Mouse (Mus musculus) kidney, adult 2 months (tissue): ENCODE measurements around the gene Cachd1. TPM values are rescaled to one million over a fixed set of nuclear protein-coding genes. Genes with fewer than 3 reads are reported as not detected.
A peak's percentile ranks its signal among the peaks of the same experiment; 100 is the strongest.

Experiments used
- DNase-seq: peaks from one replicate; pipeline ENCODE4 v3.0.0; 2021
- H3K27ac ChIP-seq: fragments of 200-500 bp; 2 replicates; pipeline ENCODE4 v1.5.1; 2012; ENCODE audit warnings: low read depth, low read length, control low read depth, inconsistent platforms; ENCODE audit not compliant: insufficient read depth
- H3K27me3 ChIP-seq: fragments of 200-500 bp; replicated peaks from 2 replicates; pipeline ENCODE4 v1.6.1; 2012; ENCODE audit warnings: mild to moderate bottlenecking, moderate library complexity, low read length, inconsistent platforms; ENCODE audit not compliant: control insufficient read depth, insufficient read depth
- H3K36me3 ChIP-seq: fragments of 200-500 bp; 2 replicates; pipeline ENCODE4 v1.6.1; 2012; ENCODE audit warnings: mild to moderate bottlenecking, moderate library complexity, low read length, inconsistent platforms; ENCODE audit not compliant: control insufficient read depth, insufficient read depth
- H3K4me1 ChIP-seq: fragments of 200-500 bp; 2 replicates; pipeline ENCODE4 v1.6.1; 2011; ENCODE audit warnings: low read length; ENCODE audit not compliant: control insufficient read depth, insufficient read depth
- H3K4me3 ChIP-seq: fragments of 200-500 bp; 2 replicates; pipeline ENCODE4 v1.5.1; 2011; ENCODE audit warnings: mild to moderate bottlenecking, low read depth, low read length, control low read depth; ENCODE audit not compliant: insufficient read depth
- CTCF ChIP-seq: fragments of 200-500 bp; conservative IDR thresholded peaks from 2 replicates; pipeline ENCODE4 v1.5.1; 2011; ENCODE audit warnings: low read depth, mild to moderate bottlenecking, control low read depth, low read length, moderate library complexity, mixed read lengths; ENCODE audit not compliant: insufficient read depth, insufficient read length
- POLR2A ChIP-seq: fragments of 200-500 bp; IDR thresholded peaks from one replicate; pipeline ENCODE4 v1.6.1; 2011; ENCODE audit warnings: low read depth, low read length, control low read depth
- WGBS: fragments of 180-500 bp; shearing (Covaris S2); methylation state at CpG from one replicate; pipeline ENCODE4 v1.1.7; 2018; 5-methylcytosine and 5-hydroxymethylcytosine counted together
- polyA plus RNA-seq: library from polyadenylated mRNA; depleted of rRNA; stranded (reverse); fragments of >200 nt; gene quantifications from 2 replicates; pipeline ENCODE4 v1.2.3, GENCODE M21; 2012; rRNA removed

The Cachd1 gene
- polyA plus RNA-seq, 1 experiment, result 69.3 TPM

DNA sequence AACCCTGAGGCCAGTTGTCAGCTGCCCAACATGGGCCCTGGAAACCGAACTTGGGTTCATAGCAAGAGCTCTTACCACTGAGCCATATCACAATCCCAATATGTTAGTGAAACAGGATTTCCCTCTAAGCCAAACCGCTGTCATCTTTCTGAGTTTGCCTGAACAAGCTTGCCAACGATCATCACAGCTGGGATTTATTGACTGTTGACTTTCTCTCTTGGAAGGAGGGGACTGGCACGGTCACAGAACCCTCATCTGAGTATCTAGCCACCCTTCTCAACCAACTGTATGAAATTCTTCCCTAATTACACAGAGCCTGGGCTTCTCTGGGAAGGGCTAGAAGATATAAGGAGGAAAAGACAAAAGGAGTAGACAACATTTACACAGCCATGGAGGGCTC is 270.1 kb downstream of the Cachd1 start:
- TF ChIP-seq POLR2A (no peak), CTCF (no peak)
- no peak for DNase-seq
- no peak overlapping the region for H3K4me3 ChIP-seq
- no peaks in the 10 kb centered on the region for H3K36me3 ChIP-seq
- no peak overlapping the region for H3K27ac ChIP-seq
- H3K4me1 ChIP-seq, result no peaks in the 10 kb centered on the region
- 64% methylated on average over 4 of the region's 4 CpGs for WGBS
- H3K27me3 ChIP-seq, result no peaks in the 10 kb centered on the region; the same call in 1 of the 2 replicates

DNA sequence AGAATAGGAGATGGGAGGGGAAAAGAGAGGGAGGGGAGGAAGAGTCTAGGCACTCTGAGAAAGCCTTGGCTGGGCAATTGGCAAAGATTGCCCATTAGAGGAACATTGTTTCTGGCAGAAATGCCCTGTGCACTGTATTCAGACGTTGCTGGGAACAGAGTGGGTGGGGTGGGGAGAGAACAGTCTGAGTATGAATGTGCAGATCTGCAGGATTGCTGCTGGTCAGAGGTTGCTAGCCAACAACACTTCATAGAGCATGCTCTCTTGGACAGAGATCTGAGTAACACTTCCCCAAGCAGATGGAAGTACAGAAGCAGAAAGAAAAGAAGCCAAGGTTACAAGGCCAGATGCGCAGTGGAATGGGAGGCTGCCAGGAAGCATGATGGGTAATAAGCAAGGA is 285.7 kb downstream of the Cachd1 start:
- Histone ChIP-seq H3K4me3 (no peak overlapping the region), H3K36me3 (no peaks in the 10 kb centered on the region), H3K4me1 (no peaks in the 10 kb centered on the region), H3K27me3 (no peaks in the 10 kb centered on the region), H3K27ac (no peak overlapping the region)
- TF ChIP-seq POLR2A (no peak), CTCF (no peak)
- no peak for DNase-seq
- WGBS, result 60% methylated on average over 2 of the region's 2 CpGs

DNA sequence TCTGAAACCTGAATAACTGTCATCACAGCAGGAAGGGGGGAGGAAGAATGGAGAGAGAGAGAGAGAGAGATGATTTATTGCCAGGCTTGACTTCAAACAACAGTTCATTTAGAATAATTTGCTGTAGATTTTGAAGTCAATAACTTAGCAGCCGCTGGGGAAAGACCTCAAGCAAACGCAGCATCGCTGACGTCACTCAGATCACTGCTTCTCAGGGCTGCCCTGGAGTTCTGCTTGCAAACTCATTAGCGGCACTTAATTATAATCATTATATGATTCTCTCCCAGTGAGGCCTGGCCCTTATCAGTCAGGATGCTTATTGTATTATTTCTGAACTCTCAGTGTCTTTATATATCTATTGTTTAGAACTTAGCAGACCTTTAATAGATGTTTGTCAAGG is 289.9 kb downstream of the Cachd1 start:
- no peaks in the 10 kb centered on the region for H3K4me1 ChIP-seq
- H3K27me3 ChIP-seq, result no peaks in the 10 kb centered on the region
- 69% methylated on average over 5 of the region's 5 CpGs for WGBS
- H3K27ac ChIP-seq, result no peak overlapping the region
- H3K36me3 ChIP-seq, result no peaks in the 10 kb centered on the region
- DNase-seq, result no peak
- no peak for TF ChIP-seq POLR2A
- no peak for TF ChIP-seq CTCF
- H3K4me3 ChIP-seq, result no peak overlapping the region

DNA sequence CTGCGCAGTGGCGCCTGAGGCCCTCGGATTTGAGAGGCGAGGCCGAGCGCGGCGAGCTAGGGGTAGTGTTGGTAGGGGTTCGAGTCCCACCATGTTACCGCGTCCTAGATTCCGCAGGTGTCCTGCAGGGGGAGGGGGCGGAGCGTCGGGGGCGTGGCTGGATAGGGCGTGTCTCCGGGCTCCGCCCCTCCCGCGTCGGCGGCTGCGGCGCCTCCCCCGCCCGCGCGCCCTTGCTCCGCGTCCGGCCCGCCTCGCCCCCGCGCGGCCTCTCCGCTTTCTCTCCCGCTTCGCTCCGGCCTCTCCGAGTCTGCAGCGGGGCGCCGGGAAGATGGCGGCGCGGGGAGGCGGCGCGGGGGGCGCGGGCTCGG is 292.3 kb downstream of the Cachd1 start, which contains the start of gene Raver2:
Gene Raver2, plus strand, starts transcription at position 198 of the 368 bp plus-strand sequence.
- no peaks in the 10 kb centered on the region for H3K4me1 ChIP-seq
- H3K36me3 ChIP-seq, result no peaks in the 10 kb centered on the region
- peak; percentile 50 for DNase-seq
- no peak within 1 kb of the TSS for H3K27ac ChIP-seq
- no peaks in the 10 kb centered on the region for H3K27me3 ChIP-seq
- WGBS, result 4% methylated on average over 54 of the region's 54 CpGs
- no peak for TF ChIP-seq POLR2A
- TF ChIP-seq CTCF, result no peak
- peak within 1 kb of the TSS; percentile 63 for H3K4me3 ChIP-seq

DNA sequence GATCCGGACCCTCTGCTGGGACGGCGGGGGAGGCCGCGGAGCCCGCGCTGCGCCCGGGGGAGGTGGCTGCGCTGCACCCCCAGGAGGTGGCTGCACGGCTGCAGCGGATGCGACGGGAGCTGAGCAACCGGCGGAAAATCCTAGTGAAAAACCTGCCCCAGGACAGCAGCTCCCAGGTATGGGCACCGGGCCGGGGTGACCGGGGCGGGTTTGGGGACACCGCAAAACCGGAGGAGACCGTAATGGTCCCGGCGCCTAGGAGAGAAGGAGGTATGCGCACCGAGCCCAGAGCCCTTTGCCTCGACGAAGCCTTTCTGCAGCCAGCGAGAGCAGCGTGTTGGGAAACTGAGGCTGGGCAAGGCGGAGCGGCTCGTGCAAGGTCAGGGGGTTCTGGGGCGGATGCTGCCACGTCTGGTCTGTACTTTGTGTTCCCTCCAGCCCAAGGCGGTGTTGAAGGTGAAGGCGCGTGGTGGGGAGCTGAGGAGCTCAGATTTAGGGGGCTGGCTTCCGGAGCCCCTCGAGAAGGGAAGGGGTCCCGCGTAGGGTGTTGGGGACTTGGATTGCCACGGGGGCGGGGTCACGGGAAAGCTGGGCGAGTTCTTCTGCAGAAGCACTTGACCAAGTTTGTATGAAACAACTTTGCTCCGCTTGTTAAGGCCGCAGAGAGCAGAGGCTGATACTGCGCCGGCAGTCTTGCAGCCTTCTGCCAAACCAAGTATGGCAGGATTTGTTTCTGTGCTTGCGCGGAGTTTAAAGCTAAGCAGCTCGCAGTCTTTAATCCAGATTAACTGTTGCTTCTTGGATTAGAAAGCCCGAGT is 292.9 kb downstream of the Cachd1 start:
- peak; percentile 33 for DNase-seq
- H3K27ac ChIP-seq, result no peak overlapping the region
- TF ChIP-seq POLR2A (no peak), CTCF (no peak)
- peak overlapping the region; percentile 63 for H3K4me3 ChIP-seq
- no peaks in the 10 kb centered on the region for H3K36me3 ChIP-seq
- WGBS, result 3% methylated on average over 55 of the region's 55 CpGs
- no peaks in the 10 kb centered on the region for H3K27me3 ChIP-seq
- no peaks in the 10 kb centered on the region for H3K4me1 ChIP-seq

DNA sequence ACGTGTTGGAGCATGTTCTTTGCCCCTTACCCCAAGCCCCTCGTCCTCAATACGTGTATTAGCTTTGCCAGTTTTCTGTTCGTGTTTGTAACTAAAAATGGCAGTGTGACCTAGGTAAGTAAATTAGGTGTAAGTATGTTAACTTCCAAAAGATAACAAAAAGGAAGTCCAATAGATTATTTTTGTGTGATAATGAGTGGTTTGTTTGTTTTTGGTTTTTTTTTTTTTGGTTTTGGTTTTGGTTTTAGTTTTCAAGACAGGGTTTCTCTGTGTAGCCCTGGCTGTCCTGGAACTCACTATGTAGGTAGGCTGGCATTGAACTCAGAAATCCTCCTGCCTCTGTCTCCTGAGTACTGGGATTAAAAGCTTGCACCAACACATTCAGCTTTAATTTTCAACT is 295.1 kb downstream of the Cachd1 start:
- Histone ChIP-seq H3K4me1 (no peaks in the 10 kb centered on the region), H3K4me3 (no peak overlapping the region), H3K27me3 (no peaks in the 10 kb centered on the region), H3K36me3 (no peaks in the 10 kb centered on the region), H3K27ac (no peak overlapping the region)
- WGBS, result 87% methylated on average over 4 of the region's 4 CpGs
- no peak for DNase-seq
- TF ChIP-seq POLR2A, result no peak

DNA sequence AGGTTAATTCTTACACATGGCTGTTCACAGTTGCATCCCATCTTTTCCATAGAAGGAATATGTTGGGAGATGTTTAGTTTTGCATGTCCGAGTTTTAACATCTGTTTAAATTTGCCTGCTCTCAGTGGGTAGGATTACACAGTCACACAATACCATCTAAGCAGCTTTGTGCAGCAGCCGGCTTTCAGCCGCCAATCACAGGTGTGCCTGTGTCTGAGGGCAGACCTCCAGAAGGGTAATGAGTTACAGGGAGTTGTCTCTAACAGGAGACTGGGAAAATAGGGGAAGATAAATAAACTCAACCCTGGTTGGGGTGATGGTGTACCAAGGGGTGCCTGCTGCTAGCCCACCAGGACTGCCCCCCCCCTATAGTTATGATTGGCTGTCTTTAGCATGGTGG is 299.9 kb downstream of the Cachd1 start:
- TF ChIP-seq CTCF (no peak), POLR2A (no peak)
- Histone ChIP-seq H3K36me3 (no peaks in the 10 kb centered on the region), H3K27me3 (no peaks in the 10 kb centered on the region), H3K27ac (no peak overlapping the region), H3K4me1 (no peaks in the 10 kb centered on the region), H3K4me3 (no peak overlapping the region)
- DNase-seq, result no peak
- 39% methylated on average over 3 of the region's 3 CpGs for WGBS

Other genes with a start within 250 kb of the Cachd1 start
- gene Gm10577, start 244.0 kb downstream of the Cachd1 start, polyA plus RNA-seq, result not detected in 2 replicates